Mouse (Mus musculus) thymus, adult 2 months (tissue): Measurements from ENCODE around the gene R3hdm4.

ENCODE experiments used
- CTCF ChIP-seq: fragments of 200-500 bp; IDR thresholded peaks from 2 replicates; pipeline ENCODE4 v1.5.1; 2012; ENCODE audit warnings: mild to moderate bottlenecking, control low read depth, low read length, moderate library complexity, borderline replicate concordance; ENCODE audit not compliant: control insufficient read depth, poor library complexity, insufficient read depth; ENCODE audit errors: extremely low read depth
- POLR2A ChIP-seq: fragments of 200-500 bp; IDR thresholded peaks from 2 replicates; pipeline ENCODE4 v1.6.1; 2012; ENCODE audit warnings: mild to moderate bottlenecking, low read length, control low read depth, moderate library complexity; ENCODE audit not compliant: control insufficient read depth, poor library complexity, insufficient read depth; ENCODE audit errors: extremely low read depth

DNA sequence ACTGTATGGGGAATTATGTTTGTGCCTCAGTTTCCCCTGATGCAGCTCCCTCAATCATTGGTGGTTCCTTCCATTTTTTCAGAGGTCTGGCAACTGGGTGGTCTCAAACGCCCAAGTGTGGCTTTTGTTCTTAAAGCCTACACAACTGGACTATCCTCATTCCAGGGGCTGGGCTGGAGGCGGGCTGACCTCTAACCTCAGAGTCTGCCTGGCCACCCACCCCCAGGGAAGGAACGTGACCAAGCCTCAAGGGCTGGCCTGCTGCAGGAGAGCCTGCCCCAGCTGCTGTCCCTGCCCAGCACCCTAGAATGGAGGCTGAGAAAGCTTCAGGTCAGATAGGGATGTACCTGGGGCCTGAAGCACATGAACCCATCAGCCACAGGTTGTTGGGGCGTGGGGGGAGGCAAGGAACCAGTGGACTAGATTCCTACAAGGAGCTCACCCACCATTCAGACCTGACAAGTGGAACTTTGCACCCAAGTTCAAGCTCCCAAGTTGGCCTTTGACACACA, 35.7 kb upstream of the R3hdm4 start:
- TF ChIP-seq CTCF = no peak
- no peak for TF ChIP-seq POLR2A
